Mouse (Mus musculus) myocyte (in vitro differentiated cells): Measurements from ENCODE around the gene Dnah2. TPM values are rescaled to one million over a fixed set of nuclear protein-coding genes. Genes with fewer than 3 reads are reported as not detected.

Source experiments
- H3K27me3 ChIP-seq: one replicate; pipeline ENCODE4 v1.6.1; 2011; ENCODE audit not compliant: control insufficient read depth, insufficient read depth, insufficient read length
- H3K36me3 ChIP-seq: one replicate; pipeline ENCODE4 v1.6.1; 2011; ENCODE audit not compliant: control insufficient read depth, insufficient read depth
- H3K4me2 ChIP-seq: one replicate; pipeline ENCODE4 v1.6.1; 2011; ENCODE audit warnings: low read depth, control low read depth
- H3K4me3 ChIP-seq: one replicate; pipeline ENCODE4 v1.5.1; 2011; ENCODE audit warnings: mild to moderate bottlenecking, control low read depth, moderate library complexity
- H3K79me2 ChIP-seq: one replicate; pipeline ENCODE4 v1.6.1; 2011; ENCODE audit not compliant: control insufficient read depth, insufficient read depth
- H3ac ChIP-seq: one replicate; pipeline ENCODE4 v1.6.1; 2011; ENCODE audit not compliant: control insufficient read depth, insufficient read length
- CEBPB ChIP-seq: IDR thresholded peaks from 2 replicates; pipeline ENCODE4 v1.6.1; 2011; ENCODE audit warnings: mild to moderate bottlenecking, moderate library complexity; ENCODE audit not compliant: poor library complexity, insufficient read depth, severe bottlenecking
- E2F4 ChIP-seq: IDR thresholded peaks from one replicate; pipeline ENCODE4 v1.6.1; 2011; ENCODE audit warnings: mild to moderate bottlenecking, control low read depth, moderate library complexity; ENCODE audit not compliant: insufficient read depth
- MAX ChIP-seq: IDR thresholded peaks from one replicate; pipeline ENCODE4 v1.6.1; 2011; ENCODE audit warnings: low read depth, mild to moderate bottlenecking, control low read depth
- MYOD1 ChIP-seq, 3 experiments: IDR thresholded peaks; one replicate each; pipeline ENCODE4 v1.6.1; 2011; ENCODE audit warnings: control low read depth in 2 of 3, low read depth in 2 of 3, mild to moderate bottlenecking in 2 of 3, moderate library complexity in 1 of 3; ENCODE audit not compliant: insufficient read length in 2 of 3, control insufficient read depth in 1 of 3
- MYOG ChIP-seq, 3 experiments: IDR thresholded peaks; one replicate each; pipeline ENCODE4 v1.6.1; 2011; ENCODE audit warnings: control low read depth in 2 of 3, low read depth in 2 of 3, mild to moderate bottlenecking in 2 of 3; ENCODE audit not compliant: insufficient read length in 2 of 3, control insufficient read depth in 1 of 3, insufficient read depth in 1 of 3
- POLR2A ChIP-seq: IDR thresholded peaks from one replicate; pipeline ENCODE4 v1.6.1; 2011; ENCODE audit warnings: low read depth, mild to moderate bottlenecking, control low read depth, moderate library complexity; ENCODE audit not compliant: insufficient read length
- POLR2AphosphoS2 ChIP-seq: IDR thresholded peaks from one replicate; pipeline ENCODE4 v1.6.1; 2011; ENCODE audit warnings: low read depth, control low read depth; ENCODE audit not compliant: insufficient read length
- REST ChIP-seq: IDR thresholded peaks from one replicate; pipeline ENCODE4 v1.6.1; 2011; ENCODE audit warnings: mild to moderate bottlenecking, control low read depth, moderate library complexity; ENCODE audit not compliant: insufficient read depth, insufficient read length
- SRF ChIP-seq: IDR thresholded peaks from one replicate; pipeline ENCODE4 v1.6.1; 2011; ENCODE audit warnings: low read depth; ENCODE audit not compliant: control insufficient read depth, insufficient read length
- TCF12 ChIP-seq: IDR thresholded peaks from one replicate; pipeline ENCODE4 v1.6.1; 2011; ENCODE audit warnings: mild to moderate bottlenecking, control low read depth; ENCODE audit not compliant: poor library complexity, insufficient read depth, severe bottlenecking
- TCF3 ChIP-seq: IDR thresholded peaks from one replicate; pipeline ENCODE4 v1.6.1; 2011; ENCODE audit warnings: low read depth, control low read depth; ENCODE audit not compliant: insufficient read length
- USF1 ChIP-seq: IDR thresholded peaks from one replicate; pipeline ENCODE4 v1.6.1; 2011; ENCODE audit warnings: low read depth, mild to moderate bottlenecking, control low read depth, moderate library complexity
- polyA plus RNA-seq: library from polyadenylated mRNA; unstranded; fragments of >200 nt; fragmentation: generic; extraction: Trizol; gene quantifications from one replicate; pipeline ENCODE4 v1.2.1, GENCODE M21; 2012; ENCODE audit warnings: missing spikeins

Dnah2 gene
- polyA plus RNA-seq, 1 experiment = 0.24 TPM

- peak overlapping the region; percentile 69 for H3ac ChIP-seq
- peaks cover 68% of the 10 kb centered on the region for H3K79me2 ChIP-seq
- peaks cover 30% of the 10 kb centered on the region for H3K36me3 ChIP-seq
- peak overlapping the region; percentile 96 for H3K4me2 ChIP-seq
- TF ChIP-seq E2F4 (no peak), POLR2A (peak; percentile 52), POLR2AphosphoS2 (peak; percentile 79), MAX (no peak), REST (no peak), USF1 (no peak), MYOG (IDR thresholded peaks at IDR 0.05; ENCODE audit: control insufficient read depth in 1 of 3, insufficient read depth in 1 of 3, insufficient read length in 2 of 3, low read depth in 2 of 3) (peak; percentile 18 to 92 (median 87)), SRF (no peak), CEBPB (0 out of 2 replicates have a peak, but pooled peaks have one; percentile 3), TCF12 (no peak), TCF3 (no peak), MYOD1 (IDR thresholded peaks at IDR 0.05; ENCODE audit: control insufficient read depth in 1 of 3, insufficient read length in 2 of 3, low read depth in 2 of 3) (peak in 2 of 3 experiments; percentile 87 to 97)
- H3K4me3 ChIP-seq = peak overlapping the region; percentile 100
- no peaks in the 10 kb centered on the region for H3K27me3 ChIP-seq
Measured at GRCm38 (mm10) chr11:69410310-69411072, 138.4 kb downstream of the Dnah2 start.

DNA sequence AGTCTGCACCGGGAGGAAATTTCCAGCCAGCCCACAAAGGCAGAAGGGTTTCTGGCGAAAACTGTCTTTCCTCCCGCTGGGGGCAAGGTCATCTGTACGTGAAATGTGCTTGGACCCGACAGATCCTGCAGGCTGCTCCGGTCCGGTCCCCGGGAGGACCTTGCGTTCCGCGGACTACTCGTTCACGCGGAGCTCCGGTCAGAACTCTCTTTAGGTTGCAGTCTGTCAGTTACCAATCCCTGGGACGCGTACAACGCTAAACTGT is 138.9 kb downstream of the Dnah2 start:
- H3ac ChIP-seq = peak overlapping the region; percentile 69
- TF ChIP-seq POLR2AphosphoS2 (peak; percentile 45), MAX (no peak)
- H3K4me2 ChIP-seq = peak overlapping the region; percentile 96
- no peaks in the 10 kb centered on the region for H3K27me3 ChIP-seq
- peak overlapping the region; percentile 100 for H3K4me3 ChIP-seq
- H3K79me2 ChIP-seq = peaks cover 68% of the 10 kb centered on the region
- H3K36me3 ChIP-seq = peaks cover 30% of the 10 kb centered on the region

GRCm38 (mm10) chr11:69409378-69410044 is 139.4 kb downstream of the Dnah2 start:
- Histone ChIP-seq H3K27me3 (no peaks in the 10 kb centered on the region), H3ac (peak overlapping the region; percentile 69), H3K4me3 (peak overlapping the region; percentile 100), H3K79me2 (peaks cover 68% of the 10 kb centered on the region), H3K4me2 (peak overlapping the region; percentile 96), H3K36me3 (peaks cover 30% of the 10 kb centered on the region)
- no peak for TF ChIP-seq USF1
- peak; percentile 42 for TF ChIP-seq POLR2A
- no peak for TF ChIP-seq TCF12
- no peak for TF ChIP-seq TCF3
- peak in 1 of 3 experiments; percentile 10 for TF ChIP-seq MYOD1 (IDR thresholded peaks at IDR 0.05; ENCODE audit: control insufficient read depth in 1 of 3, insufficient read length in 2 of 3, low read depth in 2 of 3)
- TF ChIP-seq MAX = no peak
- TF ChIP-seq MYOG (IDR thresholded peaks at IDR 0.05; ENCODE audit: control insufficient read depth in 1 of 3, insufficient read depth in 1 of 3, insufficient read length in 2 of 3, low read depth in 2 of 3) = no peak
- TF ChIP-seq REST = no peak
- no peak for TF ChIP-seq CEBPB
- no peak for TF ChIP-seq E2F4
- no peak for TF ChIP-seq SRF
- peak; percentile 76 for TF ChIP-seq POLR2AphosphoS2

GRCm38 (mm10) chr11:69408541-69409377 is 140.2 kb downstream of the Dnah2 start:
- H3K79me2 ChIP-seq = peaks cover 61% of the 10 kb centered on the region
- no peak for TF ChIP-seq REST
- no peak for TF ChIP-seq TCF12
- TF ChIP-seq MYOD1 (IDR thresholded peaks at IDR 0.05; ENCODE audit: control insufficient read depth in 1 of 3, insufficient read length in 2 of 3, low read depth in 2 of 3) = no peak
- peak; percentile 54 for TF ChIP-seq POLR2A
- no peak for TF ChIP-seq TCF3
- TF ChIP-seq E2F4 = no peak
- peak; percentile 80 for TF ChIP-seq POLR2AphosphoS2
- no peaks in the 10 kb centered on the region for H3K27me3 ChIP-seq
- peak overlapping the region; percentile 96 for H3K4me2 ChIP-seq
- peak overlapping the region; percentile 100 for H3K4me3 ChIP-seq
- peak overlapping the region; percentile 69 for H3ac ChIP-seq
- H3K36me3 ChIP-seq = peaks cover 34% of the 10 kb centered on the region
